Mouse (Mus musculus) liver, adult 2 months (tissue): ENCODE results near the gene Tspan32.

Experiments
- CTCF ChIP-seq: fragments of 200-500 bp; IDR thresholded peaks from 2 replicates; pipeline ENCODE4 v1.5.1; 2011; ENCODE audit warnings: low read depth, low read length, control low read depth
- POLR2A ChIP-seq: fragments of 200-500 bp; IDR thresholded peaks from 2 replicates; pipeline ENCODE4 v1.6.1; 2011; ENCODE audit warnings: low read length, control low read depth; ENCODE audit not compliant: insufficient read depth; ENCODE audit errors: extremely low read depth

- TF ChIP-seq CTCF: no peak
- no peak for TF ChIP-seq POLR2A
Measured at GRCm38 (mm10) chr7:143044826-143045206, 40.0 kb downstream of the Tspan32 start.
